Mouse (Mus musculus): ENCODE results near the gene Ptges.

DNA sequence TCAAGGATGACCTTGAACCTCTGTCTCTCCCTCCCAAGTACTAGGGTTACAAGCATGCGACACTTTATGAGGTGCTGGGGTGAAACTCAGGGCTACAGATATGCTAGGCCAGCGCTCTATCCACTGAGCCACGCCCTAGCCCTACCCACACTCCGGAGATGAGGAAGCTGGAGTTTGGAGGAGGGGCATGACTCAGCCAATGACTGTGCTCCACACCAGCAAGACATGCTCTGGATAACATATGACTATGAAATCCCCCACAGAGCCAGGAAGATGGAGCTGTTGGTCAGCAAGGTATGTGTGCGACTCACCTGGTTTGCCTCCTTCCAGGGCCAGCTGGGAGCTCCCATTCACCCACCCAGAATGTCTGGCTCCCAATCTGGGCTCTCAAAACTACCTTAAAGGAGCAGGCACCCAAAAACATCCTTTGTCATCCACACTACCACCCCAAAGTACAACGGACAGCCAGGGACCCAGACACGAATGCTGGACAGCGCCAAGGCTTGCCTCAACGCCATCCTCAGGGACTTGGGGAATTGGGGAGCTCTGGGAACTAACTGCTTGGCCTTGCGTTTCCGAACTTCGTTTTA lies 675 bp downstream of the Ptges start:
- TF ChIP-seq GATA1 (IDR thresholded peaks at IDR 0.05; ENCODE audit: low read length) (no peak), TAL1 (IDR thresholded peaks at IDR 0.05; ENCODE audit: low read length) (no peak)

All from erythroblast, embryonic 14.5 days (primary cell).